Mouse (Mus musculus) MEL (cell line): ENCODE data around the gene Ttll4.
A peak's percentile ranks its signal among the peaks of the same experiment; 100 is the strongest.

Experiments used
- CHD2 ChIP-seq: IDR thresholded peaks from 2 replicates; pipeline ENCODE4 v1.6.1; 2011; ENCODE audit warnings: low read length, improper control_type of control experiment
- CTCF ChIP-seq, 3 experiments: IDR thresholded peaks in 2 of 3; conservative IDR thresholded peaks in 1 of 3; 2 replicates each; pipeline ENCODE4 v1.5.1; 2011 to 2012; ENCODE audit warnings: low read length in 3 of 3, low read depth in 2 of 3, mild to moderate bottlenecking in 2 of 3, improper control_type of control experiment in 1 of 3, inconsistent platforms in 1 of 3, mixed read lengths in 1 of 3, moderate library complexity in 1 of 3; ENCODE audit not compliant: control insufficient read depth in 1 of 3, insufficient read depth in 1 of 3, poor library complexity in 1 of 3, severe bottlenecking in 1 of 3
- ETS1 ChIP-seq: IDR thresholded peaks from 2 replicates; pipeline ENCODE4 v1.6.1; 2012; ENCODE audit warnings: low read depth, mild to moderate bottlenecking, inconsistent platforms, low read length, improper control_type of control experiment, moderate library complexity
- GATA1 ChIP-seq: IDR thresholded peaks from 2 replicates; pipeline ENCODE4 v1.6.1; 2011; ENCODE audit warnings: low read depth, low read length, improper control_type of control experiment
- MXI1 ChIP-seq: IDR thresholded peaks from 2 replicates; pipeline ENCODE4 v1.6.1; 2011; ENCODE audit warnings: mild to moderate bottlenecking, low read depth, low read length, improper control_type of control experiment
- POLR2A ChIP-seq, 2 experiments: IDR thresholded peaks; 2 replicates each; pipeline ENCODE4 v1.6.1; 2011 to 2012; ENCODE audit warnings: low read length in 2 of 2, mild to moderate bottlenecking in 2 of 2, control low read depth in 1 of 2, improper control_type of control experiment in 1 of 2, low read depth in 1 of 2, moderate library complexity in 1 of 2; ENCODE audit not compliant: control insufficient read depth in 1 of 2, insufficient read depth in 1 of 2, poor library complexity in 1 of 2
- USF1 ChIP-seq: IDR thresholded peaks from 2 replicates; pipeline ENCODE4 v1.6.1; 2014; ENCODE audit warnings: low read depth, mild to moderate bottlenecking, inconsistent platforms, low read length, improper control_type of control experiment, moderate library complexity
- USF2 ChIP-seq, 2 experiments: IDR thresholded peaks; 2 replicates each; pipeline ENCODE4 v1.6.1; 2011 to 2012; ENCODE audit warnings: improper control_type of control experiment in 2 of 2, low read length in 2 of 2, borderline replicate concordance in 1 of 2, inconsistent platforms in 1 of 2, low read depth in 1 of 2, mild to moderate bottlenecking in 1 of 2; ENCODE audit not compliant: insufficient read depth in 1 of 2
- ZNF384 ChIP-seq: IDR thresholded peaks from 2 replicates; pipeline ENCODE4 v1.6.1; 2012; ENCODE audit warnings: low read depth, mild to moderate bottlenecking, inconsistent platforms, low read length, improper control_type of control experiment

DNA sequence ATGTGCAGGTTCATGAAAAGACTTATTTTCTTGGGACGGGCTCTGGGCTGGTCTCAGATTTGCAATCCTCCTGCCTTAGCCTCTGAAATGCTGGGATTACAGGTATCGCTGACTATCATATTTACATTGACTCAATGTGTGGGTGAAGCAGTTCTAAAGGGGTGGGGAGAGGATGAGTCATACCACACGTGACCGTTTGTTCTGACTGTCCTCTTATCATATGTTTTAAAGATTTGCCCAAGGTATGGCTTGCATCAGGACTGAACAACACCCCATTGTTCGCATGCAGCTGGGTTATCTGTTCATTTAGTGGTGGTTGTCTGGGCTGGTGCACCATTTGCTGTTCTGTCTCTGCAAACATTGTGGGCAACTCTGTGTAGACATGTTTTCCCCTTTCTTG is 65.1 kb downstream of the Ttll4 start:
- TF ChIP-seq CHD2 (no peak), USF1 (peak; percentile 92), MXI1 (no peak), POLR2A (IDR thresholded peaks at IDR 0.05; ENCODE audit: control insufficient read depth in 1 of 2, insufficient read depth in 1 of 2, low read depth in 1 of 2, low read length in 2 of 2, poor library complexity in 1 of 2) (no peak), CTCF (IDR thresholded peaks at IDR 0.05 in 2 of 3, conservative IDR thresholded peaks at IDR 0.05 in 1 of 3; ENCODE audit: control insufficient read depth in 1 of 3, insufficient read depth in 1 of 3, low read depth in 2 of 3, low read length in 3 of 3, poor library complexity in 1 of 3, severe bottlenecking in 1 of 3) (no peak), ZNF384 (no peak), USF2 (IDR thresholded peaks at IDR 0.05; ENCODE audit: borderline replicate concordance in 1 of 2, insufficient read depth in 1 of 2, low read depth in 1 of 2, low read length in 2 of 2) (peak in 1 of 2 experiments; percentile 69; a peak in 2 of 4 replicates), GATA1 (no peak; the same call in 1 of the 2 replicates), ETS1 (peak; percentile 81)
